Mouse (Mus musculus) ovary, postnatal 10 days (tissue): ENCODE data around the gene Rexo2.
A peak's percentile ranks its signal among the peaks of the same experiment; 100 is the strongest.
"Not testable (repeated sequence)": the region's sequence is repeated elsewhere in the genome, so short reads cannot be mapped to it uniquely, and the experiment has no call there.

Experiments used
- DNase-seq: peaks from one replicate; pipeline ENCODE4 v3.0.0; 2022; ENCODE audit warnings: low spot score

Rexo2 gene

DNA sequence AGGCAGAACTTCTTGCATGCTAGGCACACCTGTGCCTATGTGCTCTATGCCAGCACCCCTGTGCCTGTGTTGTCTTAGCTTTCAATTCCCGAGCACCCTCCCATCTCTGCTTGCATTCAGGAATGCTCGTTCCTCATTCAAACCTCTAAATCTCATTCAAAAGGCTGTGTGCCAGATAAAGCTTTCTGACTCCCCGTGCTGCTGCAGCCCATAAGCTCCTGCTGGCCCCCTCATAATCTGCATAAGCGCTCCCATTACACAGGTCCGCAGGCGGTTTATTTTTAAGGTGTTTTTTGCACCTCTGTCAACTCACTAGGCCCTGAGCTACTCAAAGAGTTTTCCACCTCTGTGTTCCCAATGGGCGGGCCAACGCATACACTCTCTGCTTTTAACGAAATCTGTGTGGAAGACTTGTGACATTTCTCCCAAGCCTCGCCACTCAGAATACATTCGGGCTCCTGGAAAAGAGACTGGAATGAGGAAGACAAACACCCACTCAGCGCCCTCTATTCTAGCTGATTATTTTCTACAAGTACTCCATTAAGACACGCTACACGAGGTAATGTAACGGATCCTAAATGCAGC is 7.9 kb downstream of the Rexo2 start:
- no peak for DNase-seq

DNA sequence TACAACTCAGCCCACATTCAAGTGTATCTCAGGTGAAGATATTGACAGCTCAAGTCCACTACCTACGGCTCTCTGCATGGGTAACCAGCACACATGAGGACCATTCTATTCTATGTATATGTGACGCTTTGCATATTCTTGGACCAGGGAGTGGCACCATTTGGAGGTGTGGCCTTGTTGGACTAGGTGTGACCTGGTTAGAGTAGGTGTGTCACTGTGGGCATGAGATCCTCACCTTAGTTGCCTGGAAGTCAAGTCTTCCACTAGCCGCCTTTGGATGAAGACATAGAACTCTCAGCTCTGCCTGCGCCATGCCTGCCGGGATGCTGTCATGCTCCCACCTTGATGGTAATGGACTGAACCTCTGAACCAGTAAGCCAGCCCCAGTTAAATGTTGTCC is 13.0 kb downstream of the Rexo2 start:
- not testable (repeated sequence) for DNase-seq

DNA sequence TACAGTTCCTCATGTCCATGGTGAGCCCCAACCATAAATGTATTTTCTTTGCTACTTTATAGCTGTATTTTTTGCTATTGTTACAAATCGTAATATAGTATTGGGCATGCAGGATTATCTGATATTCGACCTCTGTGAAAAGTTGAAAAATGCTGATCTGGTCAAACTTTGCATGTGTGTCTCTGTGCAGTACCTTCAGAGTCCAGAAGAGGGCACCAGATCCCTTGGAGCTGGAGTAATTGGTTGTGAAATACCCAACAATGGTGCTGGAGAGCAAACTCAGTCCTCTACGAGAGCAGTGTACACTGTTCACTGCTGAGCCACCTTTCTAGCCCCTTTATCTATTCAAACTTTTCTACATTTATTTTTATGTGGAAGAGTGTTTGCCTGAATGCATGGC is 13.6 kb downstream of the Rexo2 start:
- peak; percentile 27 for DNase-seq

DNA sequence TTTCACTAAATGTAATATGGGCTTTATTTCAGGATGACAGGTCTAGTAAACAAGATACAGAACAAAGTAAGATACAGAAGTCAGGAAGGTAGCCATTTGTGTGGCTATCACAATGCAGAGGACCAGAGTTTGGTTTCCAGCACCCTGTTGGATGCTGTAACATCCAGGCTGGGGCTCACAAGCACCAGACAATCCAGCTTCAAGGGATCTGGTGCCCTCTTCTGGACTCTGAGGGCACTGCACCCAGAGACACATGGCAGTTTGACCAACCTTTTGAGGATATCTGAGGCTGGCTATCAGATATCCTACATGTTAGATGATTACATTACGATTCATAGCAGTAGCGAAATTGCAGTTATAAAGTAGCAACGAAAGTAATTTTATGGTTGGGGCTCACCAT is 14.8 kb downstream of the Rexo2 start:
- DNase-seq = no peak

DNA sequence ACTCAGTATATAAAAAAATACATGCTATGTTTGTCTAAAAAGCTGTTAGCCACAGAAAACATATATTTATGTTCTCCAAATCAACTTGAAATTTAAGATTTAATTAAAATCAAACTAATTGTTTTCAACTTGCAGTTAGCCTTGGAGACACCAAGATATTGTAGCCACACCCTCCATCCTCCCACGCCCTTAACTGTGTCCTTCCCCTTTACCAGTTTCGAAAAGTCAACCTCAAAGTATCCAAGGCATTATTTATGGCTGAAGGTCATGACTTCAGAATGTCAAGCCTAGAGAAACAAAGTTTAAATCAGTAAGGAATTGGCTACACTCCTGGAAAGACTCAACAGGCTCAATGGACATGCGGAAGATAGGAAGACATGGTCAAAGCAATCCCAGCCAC is 18.9 kb downstream of the Rexo2 start:
- DNase-seq = no peak

DNA sequence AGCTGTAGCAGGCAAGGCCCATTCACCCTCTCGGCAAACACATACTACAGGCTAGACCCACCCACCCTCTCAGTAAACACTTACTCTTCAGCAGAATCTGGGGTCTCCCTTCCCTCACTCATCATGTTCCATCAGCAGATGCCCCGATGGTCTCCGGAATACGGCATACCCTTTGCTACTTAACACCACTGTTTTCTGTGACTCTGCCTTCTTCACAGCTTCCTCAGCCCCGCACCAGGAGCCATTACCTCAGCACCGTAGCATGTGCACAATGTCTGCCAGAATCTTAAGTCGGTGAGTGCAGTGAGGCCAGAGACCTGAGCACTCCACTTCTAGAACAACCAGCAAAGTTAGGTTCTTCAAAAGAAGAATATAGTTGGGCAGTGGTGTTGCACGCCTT is 19.7 kb downstream of the Rexo2 start:
- no peak for DNase-seq

DNA sequence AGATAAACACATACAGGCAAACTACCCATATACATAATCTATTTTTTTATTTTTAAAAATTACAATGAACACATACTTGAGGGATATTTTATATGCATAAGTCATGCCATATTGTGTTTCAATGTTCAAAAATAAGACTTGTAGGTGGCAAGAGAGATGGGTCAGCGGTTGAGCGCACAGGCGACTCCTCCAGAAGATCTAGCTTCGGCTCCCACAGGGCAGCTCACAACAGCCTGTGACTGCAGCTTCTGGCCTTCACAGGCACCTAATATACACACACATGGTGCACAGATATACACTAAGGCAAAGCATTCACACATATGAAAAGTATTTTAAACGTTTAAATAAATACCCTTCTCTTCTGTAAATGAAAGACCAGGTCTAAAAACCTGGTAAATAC is 21.0 kb downstream of the Rexo2 start:
- DNase-seq = no peak

DNA sequence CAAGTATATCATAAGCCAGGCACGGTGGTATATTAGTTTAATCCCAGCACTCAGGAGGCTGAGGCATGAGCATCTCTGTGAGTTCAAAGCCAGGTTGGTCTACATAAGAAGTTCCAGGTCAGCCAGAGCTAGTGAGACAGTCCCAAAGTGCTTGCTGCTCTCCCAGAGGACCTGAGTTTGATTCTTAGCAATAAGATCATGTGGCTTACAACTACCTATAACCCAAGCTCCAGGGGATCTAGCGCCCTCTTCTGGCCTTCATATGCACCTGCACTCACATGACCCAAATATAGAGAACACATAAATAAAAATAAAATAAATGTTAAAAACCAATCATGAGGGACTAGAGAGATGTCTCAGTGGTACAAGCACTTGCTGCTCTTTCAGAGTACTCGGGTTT is 21.5 kb downstream of the Rexo2 start:
- no peak for DNase-seq

DNA sequence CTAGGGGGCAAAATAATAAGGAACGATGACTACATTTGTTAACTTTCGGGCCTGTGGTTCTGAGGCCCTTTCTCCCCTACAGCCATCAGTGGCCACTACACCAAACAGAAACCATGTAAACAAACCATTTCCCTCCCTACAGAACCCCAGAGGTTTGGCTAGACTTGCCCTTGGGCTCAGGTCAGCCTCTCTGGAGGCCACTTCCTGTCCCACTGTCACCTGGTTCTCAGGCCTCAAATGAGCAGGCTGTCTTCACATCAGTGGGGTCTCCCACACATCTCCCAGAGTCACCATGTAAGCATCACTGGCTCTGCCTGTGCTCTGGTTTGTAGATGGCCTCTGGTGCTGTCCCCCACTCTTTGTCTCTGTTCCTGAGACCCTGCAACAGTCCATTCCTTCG is 24.5 kb downstream of the Rexo2 start:
- no peak for DNase-seq

DNA sequence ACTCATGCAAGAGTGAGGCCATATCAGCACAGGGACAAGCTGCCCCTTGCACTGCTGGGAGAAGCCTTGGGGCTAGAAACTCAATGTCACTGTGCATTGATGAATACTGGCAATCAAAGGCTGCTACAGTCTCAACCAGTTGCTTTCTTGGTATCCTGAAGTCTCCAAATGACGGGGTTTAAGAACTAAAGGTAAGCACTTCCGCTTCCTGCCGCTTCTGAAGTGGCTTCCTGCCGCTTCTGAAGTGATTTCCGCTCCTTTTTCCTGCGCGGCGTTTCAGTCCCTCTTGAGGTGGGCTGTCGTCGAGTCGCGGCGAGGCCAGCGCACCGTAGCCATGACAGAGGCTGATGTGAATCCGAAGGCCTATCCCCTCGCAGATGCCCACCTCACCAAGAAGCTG is 30.4 kb downstream of the Rexo2 start:
- DNase-seq = no peak

DNA sequence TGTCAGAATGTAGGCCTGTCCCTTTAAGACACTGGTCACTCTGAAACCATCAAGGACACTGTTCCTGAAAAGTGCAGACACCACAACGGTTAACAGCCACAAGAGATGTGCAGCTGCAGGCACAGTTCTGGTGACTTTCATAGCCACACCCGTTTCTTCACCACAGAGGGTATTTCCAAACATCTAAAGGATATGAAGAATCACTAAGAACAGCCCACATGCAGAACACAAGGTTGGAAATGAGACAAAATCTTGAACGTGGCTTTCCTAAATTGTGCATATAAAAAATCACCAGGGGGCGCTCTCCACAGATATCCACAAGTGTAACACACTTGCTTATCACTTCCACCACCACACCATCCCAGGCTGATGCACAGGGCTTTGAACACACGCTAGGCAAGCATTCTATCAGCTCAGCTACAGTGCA is 32.6 kb downstream of the Rexo2 start:
- DNase-seq = no peak

DNA sequence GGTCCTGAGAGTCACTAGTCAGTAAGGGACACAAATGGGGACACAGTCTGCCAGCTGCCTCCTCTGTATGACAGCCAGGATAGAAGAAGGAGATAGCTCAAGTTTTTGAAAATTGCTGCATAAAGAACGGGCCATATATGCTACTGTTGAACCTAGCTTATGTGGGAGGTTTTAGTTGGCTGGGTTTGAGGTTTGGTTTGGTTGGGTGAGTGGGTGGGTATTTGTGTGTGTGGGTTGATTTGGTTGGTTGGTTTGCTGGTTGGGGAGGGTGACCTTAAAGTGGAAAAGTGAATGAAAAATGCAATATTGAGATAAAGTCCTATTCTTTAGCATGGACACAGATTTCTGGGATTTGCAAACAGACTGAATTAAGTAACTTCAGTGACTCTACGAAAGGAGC is 35.6 kb downstream of the Rexo2 start:
- no peak for DNase-seq

DNA sequence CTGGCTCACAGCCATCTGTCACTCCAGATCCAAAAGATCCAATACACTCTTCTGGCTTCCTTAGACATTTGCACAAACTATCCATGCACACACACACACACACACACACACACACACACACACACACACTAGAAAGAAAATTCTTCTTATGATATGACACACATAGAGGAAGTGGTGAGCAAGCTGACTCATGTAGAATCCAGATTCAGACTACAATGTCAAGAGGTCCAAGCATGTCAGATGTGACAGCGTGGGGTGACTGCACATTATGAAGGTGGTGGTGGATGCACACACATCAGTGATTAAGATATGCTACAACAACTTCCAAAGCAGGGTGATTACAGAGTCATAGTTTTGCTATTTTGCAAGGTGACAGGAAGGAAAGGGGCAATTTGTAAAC is 36.5 kb downstream of the Rexo2 start:
- no peak for DNase-seq

DNA sequence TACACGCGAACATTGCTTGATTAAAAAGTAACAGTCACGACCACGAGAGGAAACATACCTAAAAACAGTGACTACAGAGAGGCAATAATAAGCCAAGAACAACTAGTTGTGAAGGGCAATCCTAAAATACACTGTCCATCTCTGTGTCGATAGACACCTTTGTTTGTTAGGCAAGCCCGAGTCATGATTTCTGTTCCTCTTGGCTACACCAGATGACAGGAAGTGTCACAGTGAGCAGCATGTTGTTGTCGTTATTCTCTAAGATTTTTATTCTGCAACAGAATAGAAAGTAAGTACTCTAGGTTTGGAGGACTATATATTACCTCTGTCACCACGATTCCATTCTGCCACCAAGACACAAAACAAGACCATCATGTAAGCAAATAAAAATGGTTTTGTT is 48.0 kb downstream of the Rexo2 start:
- no peak for DNase-seq

DNA sequence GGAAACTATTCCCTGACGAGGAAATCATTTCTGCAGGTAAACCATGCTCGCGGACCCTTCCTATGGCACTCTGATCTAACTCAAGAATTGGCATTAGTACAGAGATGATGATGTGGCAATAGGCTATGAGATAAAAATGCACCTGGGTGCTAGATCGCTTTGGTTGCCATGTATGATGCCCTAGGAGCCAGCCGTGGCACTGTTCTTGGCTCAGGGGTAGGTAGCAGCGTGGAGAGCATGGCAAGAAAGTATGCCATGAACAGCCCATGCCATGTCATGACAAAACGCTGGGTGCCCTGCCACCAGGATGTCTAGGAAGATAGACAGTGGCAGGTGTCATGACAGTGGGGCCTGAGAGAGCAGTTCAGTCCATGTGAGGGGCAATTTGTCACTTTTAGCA is 53.2 kb downstream of the Rexo2 start:
- DNase-seq = no peak

DNA sequence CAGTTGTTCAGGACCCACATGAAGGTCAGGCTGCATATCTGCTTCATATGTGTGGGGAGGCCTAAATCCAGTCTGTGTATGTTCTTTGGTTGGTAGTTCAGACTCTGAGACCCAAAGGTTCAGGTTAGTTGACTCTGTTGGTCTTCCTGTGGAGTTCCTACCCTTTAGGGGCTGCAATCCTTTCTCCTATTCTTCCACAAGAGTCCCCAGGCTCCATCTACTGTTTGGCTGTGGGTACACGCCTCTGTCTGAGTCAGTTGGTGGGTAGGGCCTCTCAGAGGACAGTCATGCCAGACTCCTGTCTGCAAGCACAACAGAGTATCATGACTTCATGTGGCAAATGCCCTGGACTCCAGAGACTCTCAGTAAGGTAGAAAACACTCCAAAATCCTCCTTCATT is 57.2 kb downstream of the Rexo2 start:
- DNase-seq = no peak

DNA sequence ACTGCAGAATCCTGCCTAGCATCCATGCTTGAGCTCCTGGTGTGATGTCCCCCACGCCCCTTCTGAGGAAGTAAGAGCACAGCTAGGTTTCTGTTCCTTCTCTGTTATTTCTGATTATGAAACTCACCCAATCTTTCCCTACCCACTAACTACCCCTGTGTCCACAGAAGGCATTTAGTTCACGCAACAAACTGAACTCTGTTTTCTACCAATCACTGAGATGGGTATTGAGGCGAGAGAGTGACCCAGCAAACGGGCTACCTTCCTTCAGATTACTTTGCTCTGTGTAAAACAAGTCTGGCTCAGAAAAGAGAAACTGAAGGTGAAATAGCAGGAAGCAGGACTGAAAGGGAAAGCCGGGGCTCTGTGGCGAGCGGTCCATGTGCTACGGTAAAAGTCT is 58.0 kb downstream of the Rexo2 start:
- DNase-seq = no peak

DNA sequence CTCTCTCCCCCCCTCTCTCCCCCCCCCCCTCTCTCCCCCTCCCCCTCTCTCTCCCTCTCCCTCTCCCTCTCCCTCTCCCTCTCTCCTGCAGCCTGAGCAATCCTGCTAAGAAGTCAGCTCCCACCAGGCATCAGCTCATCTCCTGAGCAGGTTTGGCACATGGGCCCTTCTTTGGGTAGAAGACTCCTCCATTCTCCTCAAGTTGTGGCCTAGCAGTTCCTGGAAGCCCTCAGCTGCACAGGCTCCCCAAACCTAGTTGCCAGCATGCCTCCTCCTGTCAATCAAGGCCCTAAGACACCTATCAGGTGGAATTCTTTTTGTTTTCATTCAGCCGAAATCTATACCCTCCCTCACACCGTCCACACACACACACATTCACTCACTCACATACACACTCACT is 58.9 kb downstream of the Rexo2 start:
- no peak for DNase-seq

DNA sequence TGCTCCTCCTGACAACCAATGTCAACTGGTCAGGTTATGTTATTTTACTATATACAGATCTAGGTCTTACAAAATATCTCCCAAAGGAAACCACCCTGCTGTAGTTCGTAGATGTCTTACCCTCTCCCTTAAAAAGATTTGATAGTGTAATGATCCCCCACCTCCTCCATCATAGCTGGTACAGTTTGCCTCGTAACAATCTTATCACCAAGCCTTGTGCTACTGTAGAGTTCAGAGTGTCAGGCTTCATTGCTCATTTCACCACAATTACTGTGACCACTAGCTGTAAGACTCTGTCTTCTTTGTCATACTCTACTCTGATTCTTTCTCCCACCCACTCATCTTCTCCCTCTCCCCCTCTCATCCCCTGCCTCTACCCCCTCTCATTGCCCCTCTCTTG is 59.4 kb downstream of the Rexo2 start:
- DNase-seq = no peak

DNA sequence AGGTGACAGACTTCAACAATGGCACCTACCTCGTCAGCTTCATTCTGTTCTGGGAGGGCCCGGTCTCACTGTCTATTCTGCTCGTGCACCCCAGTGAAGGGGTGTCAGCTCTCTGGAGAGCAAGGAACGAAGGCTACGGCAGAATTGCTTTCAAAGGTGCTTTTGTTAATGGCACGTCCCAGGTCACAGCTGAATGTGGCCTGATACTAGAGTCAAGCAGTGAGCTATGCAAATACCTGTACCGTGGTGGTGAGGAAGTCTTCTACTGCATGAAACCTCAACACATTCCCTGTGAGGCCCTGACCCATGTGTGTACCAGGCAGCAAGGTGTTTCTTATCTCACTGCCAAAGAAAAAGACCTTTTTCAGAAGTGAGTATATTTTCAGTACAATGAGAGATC is 60.0 kb downstream of the Rexo2 start:
- no peak for DNase-seq

DNA sequence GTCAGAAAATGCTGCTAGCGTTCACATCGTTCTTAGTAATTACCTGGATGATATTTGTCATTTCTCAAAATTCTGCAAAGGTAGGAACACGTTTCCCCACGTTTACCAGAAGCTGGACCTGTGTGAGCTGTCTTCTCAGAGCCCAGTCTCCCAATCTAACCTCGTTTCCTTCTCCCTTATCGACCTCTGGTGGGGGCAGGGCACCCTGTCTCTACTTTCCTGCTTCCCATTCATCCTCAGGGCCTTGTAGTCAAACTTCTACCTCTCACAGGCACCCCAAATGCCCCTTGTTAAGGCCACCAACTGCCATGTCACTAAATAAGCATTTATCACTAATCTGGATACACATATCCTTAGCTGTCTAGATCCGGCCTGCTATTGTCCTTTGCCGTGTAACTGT is 61.6 kb downstream of the Rexo2 start:
- no peak for DNase-seq
